ENCODE assay signal across 8 mouse cellular contexts in the genomic region with DNA sequence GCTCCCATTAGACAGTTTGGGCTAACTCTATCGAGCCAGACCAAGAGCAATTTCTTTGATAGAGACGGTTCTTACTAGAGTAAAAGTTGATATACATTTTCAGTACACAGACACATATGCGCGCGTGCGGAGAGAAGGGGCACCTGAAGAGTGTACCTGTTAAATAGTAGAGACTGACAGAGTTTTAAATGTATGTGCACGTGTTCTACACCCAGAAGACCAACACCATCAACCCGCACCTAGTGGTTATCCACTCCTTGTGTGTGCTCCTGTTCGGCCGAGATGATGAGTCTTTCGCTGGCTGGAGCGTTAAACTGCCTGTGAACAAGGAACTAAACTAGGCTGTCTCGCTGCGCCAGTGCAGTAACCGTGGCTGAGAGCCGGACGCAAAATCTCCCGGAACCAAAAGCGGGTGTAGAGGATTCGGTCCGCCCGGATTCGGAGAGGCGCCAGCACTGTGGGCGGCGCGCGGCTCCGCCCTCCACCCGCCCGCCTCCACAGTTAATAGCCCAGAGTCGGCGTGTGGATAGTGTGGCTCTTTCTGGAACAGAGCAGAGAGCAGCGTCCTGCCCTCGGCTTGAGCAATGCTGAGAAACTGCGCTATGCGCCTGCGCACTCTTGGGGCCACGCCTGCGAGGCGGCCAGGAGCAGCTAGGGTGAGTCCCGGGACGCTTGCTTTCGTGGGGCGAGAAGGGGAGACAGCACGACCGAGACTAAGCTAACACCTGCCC. TPM values are rescaled to one million over a fixed set of nuclear protein-coding genes. Genes with fewer than 3 reads are reported as not detected.
DNase-seq lines count a peak whose midpoint lies in the region; ATAC-seq and TF ChIP-seq lines count a peak whose summit lies in the region.

A gene (plus strand): TSS at position 457 of the 731 bp plus-strand sequence.

- WGBS in embryonic facial prominence, embryonic 13.5 days, result 2% methylated on average over 47 of the region's 47 CpGs
- 2% methylated on average over 47 of the region's 47 CpGs for WGBS in kidney, adult 2 months
- 3% methylated on average over 47 of the region's 47 CpGs for WGBS in limb, embryonic 12.5 days
- WGBS in midbrain, embryonic 15.5 days, result 3% methylated on average over 47 of the region's 47 CpGs
- WGBS in spleen, adult 2 months, result 2% methylated on average over 47 of the region's 47 CpGs

- H3K4me2 ChIP-seq in embryonic facial prominence, embryonic 13.5 days, result peak within 1 kb of the TSS; percentile 69
- H3K4me2 ChIP-seq in limb, embryonic 12.5 days, result peak within 1 kb of the TSS; percentile 59
- H3K4me2 ChIP-seq in midbrain, embryonic 15.5 days, result peak within 1 kb of the TSS; percentile 73

- peak; percentile 98 for ATAC-seq in embryonic facial prominence, embryonic 13.5 days (ENCODE audit: insufficient number of reproducible peaks, insufficient read depth, low FRiP score, low TSS enrichment, low read depth)
- peak; percentile 99 for ATAC-seq in limb, embryonic 12.5 days (ENCODE audit: insufficient number of reproducible peaks, insufficient read depth, low FRiP score, low TSS enrichment, low read depth)
- peak; percentile 100 for ATAC-seq in midbrain, embryonic 15.5 days (replicated peaks)

- peak; percentile 98 for DNase-seq in 3134 (ENCODE audit: extremely low read depth, insufficient read length, low spot score)
- DNase-seq in adrenal gland, postnatal 36 days, result peak; percentile 97 to 99
- peak; percentile 96 to 98 for DNase-seq in heart, adult 18-20 months
- peak; percentile 99 for DNase-seq in kidney, adult 2 months
- DNase-seq in spleen, adult 2 months (ENCODE audit: low read depth in 1 of 2, low spot score in 2 of 2), result peak; percentile 77 to 83

- H3K9ac ChIP-seq in embryonic facial prominence, embryonic 13.5 days, result peak within 1 kb of the TSS; percentile 83
- peak within 1 kb of the TSS; percentile 67 for H3K9ac ChIP-seq in limb, embryonic 12.5 days (replicated peaks)
- H3K9ac ChIP-seq in midbrain, embryonic 15.5 days, result peak within 1 kb of the TSS; percentile 78

- H3K27me3 ChIP-seq in embryonic facial prominence, embryonic 13.5 days, result no peaks in the 10 kb centered on the region
- no peaks in the 10 kb centered on the region for H3K27me3 ChIP-seq in kidney, adult 2 months (replicated peaks; ENCODE audit: control insufficient read depth, insufficient read depth, low read length)
- no peaks in the 10 kb centered on the region for H3K27me3 ChIP-seq in limb, embryonic 12.5 days
- no peaks in the 10 kb centered on the region for H3K27me3 ChIP-seq in midbrain, embryonic 15.5 days (replicated peaks)
- no peaks in the 10 kb centered on the region for H3K27me3 ChIP-seq in spleen, adult 2 months (ENCODE audit: control insufficient read depth, insufficient read depth, low read length)

- TF ChIP-seq CTCF in kidney, adult 2 months (conservative IDR thresholded peaks at IDR 0.05; ENCODE audit: insufficient read depth, insufficient read length, low read depth, low read length), result 0 out of 2 replicates have a peak, but pooled peaks have one; percentile 12
- TF ChIP-seq CTCF in spleen, adult 2 months (IDR thresholded peaks at IDR 0.05; ENCODE audit: extremely low read depth, insufficient read depth, insufficient read length, insufficient replicate concordance), result no peak

- H3K36me3 ChIP-seq in embryonic facial prominence, embryonic 13.5 days, result no peaks in the 10 kb centered on the region
- no peaks in the 10 kb centered on the region for H3K36me3 ChIP-seq in kidney, adult 2 months (ENCODE audit: control insufficient read depth, insufficient read depth, low read length)
- H3K36me3 ChIP-seq in limb, embryonic 12.5 days, result no peaks in the 10 kb centered on the region
- no peaks in the 10 kb centered on the region for H3K36me3 ChIP-seq in midbrain, embryonic 15.5 days (replicated peaks)
- no peaks in the 10 kb centered on the region for H3K36me3 ChIP-seq in spleen, adult 2 months (ENCODE audit: control insufficient read depth, insufficient read depth, low read length)

- peak within 1 kb of the TSS; percentile 83 for H3K27ac ChIP-seq in embryonic facial prominence, embryonic 13.5 days
- peak within 1 kb of the TSS; percentile 94 for H3K27ac ChIP-seq in kidney, adult 2 months (ENCODE audit: insufficient read depth, low read depth, low read length)
- H3K27ac ChIP-seq in limb, embryonic 12.5 days, result peak within 1 kb of the TSS; percentile 84
- H3K27ac ChIP-seq in midbrain, embryonic 15.5 days, result peak within 1 kb of the TSS; percentile 86
- H3K27ac ChIP-seq in spleen, adult 2 months (ENCODE audit: insufficient read depth, low read length), result peak within 1 kb of the TSS; percentile 69

- H3K9me3 ChIP-seq in embryonic facial prominence, embryonic 13.5 days, result no peaks in the 10 kb centered on the region
- H3K9me3 ChIP-seq in limb, embryonic 12.5 days, result no peaks in the 10 kb centered on the region
- no peaks in the 10 kb centered on the region for H3K9me3 ChIP-seq in midbrain, embryonic 15.5 days

- H3K4me3 ChIP-seq in embryonic facial prominence, embryonic 13.5 days, result peak within 1 kb of the TSS; percentile 62
- H3K4me3 ChIP-seq in kidney, adult 2 months (ENCODE audit: insufficient read depth, low read depth, low read length), result peak within 1 kb of the TSS; percentile 93
- peak within 1 kb of the TSS; percentile 55 for H3K4me3 ChIP-seq in limb, embryonic 12.5 days (replicated peaks)
- peak within 1 kb of the TSS; percentile 67 for H3K4me3 ChIP-seq in midbrain, embryonic 15.5 days
- H3K4me3 ChIP-seq in spleen, adult 2 months (ENCODE audit: extremely low read depth, insufficient read depth, insufficient read length), result peak within 1 kb of the TSS; percentile 73

- TF ChIP-seq POLR2A in kidney, adult 2 months (IDR thresholded peaks at IDR 0.05; ENCODE audit: low read depth, low read length), result peak; percentile 89
- TF ChIP-seq POLR2A in spleen, adult 2 months (IDR thresholded peaks at IDR 0.05; ENCODE audit: low read depth, low read length), result peak; percentile 37

- H3K4me1 ChIP-seq in embryonic facial prominence, embryonic 13.5 days, result peaks cover 14% of the 10 kb centered on the region
- peaks cover 3% of the 10 kb centered on the region; the same call in 1 of the 2 replicates for H3K4me1 ChIP-seq in kidney, adult 2 months (ENCODE audit: control insufficient read depth, insufficient read depth, low read length)
- 0 out of 2 replicates have a peak, but pooled peaks cover 6% of the 10 kb centered on the region for H3K4me1 ChIP-seq in limb, embryonic 12.5 days (replicated peaks)
- peaks cover 10% of the 10 kb centered on the region for H3K4me1 ChIP-seq in midbrain, embryonic 15.5 days
- peaks cover 1% of the 10 kb centered on the region; the same call in 1 of the 2 replicates for H3K4me1 ChIP-seq in spleen, adult 2 months (ENCODE audit: control insufficient read depth, insufficient read depth, insufficient read length)

RNA-seq across cellular contexts. Expression of the gene that starts here (rescaled TPM):
- total RNA-seq in adrenal gland, postnatal 36 days (2021), result 1 to 10 TPM; 6.3 to 8.5 TPM
- 12.2 and 12.3 TPM in 2 replicates for polyA plus RNA-seq in embryonic facial prominence, embryonic 13.5 days (2015; fragmentation: Nextera tagmentation; extraction: Ambion mirVana)
- 10 to 100 TPM; 14.9 to 15.3 TPM for total RNA-seq in heart, adult 18-20 months (2021)
- 6.5 and 7.6 TPM in 2 replicates for polyA plus RNA-seq in kidney, adult 2 months (2012; rRNA removed)
- polyA plus RNA-seq in limb, embryonic 12.5 days (2016; fragmentation: Nextera tagmentation; extraction: Ambion mirVana), result 9.1 and 10.1 TPM in 2 replicates
- polyA plus RNA-seq in midbrain, embryonic 15.5 days (2015; fragmentation: Nextera tagmentation; extraction: Ambion mirVana), result 53.1 and 56.9 TPM in 2 replicates
- 0.39 and 0.54 TPM in 2 replicates for polyA plus RNA-seq in spleen, adult 2 months (2012; rRNA removed)

Comparison
In these comparisons a context has a peak if more than half of its experiments do, and no peak if none do; other contexts are left out.
1. Peak in every context shown above with its lines: DNase-seq, ATAC-seq, H3K4me3 ChIP-seq and H3K27ac ChIP-seq.
2. Peak in DNase-seq, H3K4me3 ChIP-seq and H3K27ac ChIP-seq in spleen, adult 2 months; RNA of the gene not detected or under 1 TPM.